Mouse (Mus musculus) heart, embryonic 11.5 days (tissue): ENCODE measurements around the gene Ppp1r21. TPM values are rescaled to one million over a fixed set of nuclear protein-coding genes. Genes with fewer than 3 reads are reported as not detected.

ENCODE experiments used
- ATAC-seq: fragments of 200-750 bp; cut with Nextera tagmentation; replicated peaks from 2 replicates; pipeline ENCODE4 v1.8.0; 2017; ENCODE audit warnings: moderate library complexity; ENCODE audit not compliant: insufficient number of reproducible peaks, low FRiP score, low TSS enrichment
- H3K27ac ChIP-seq: fragments of 300-500 bp; sonication (generic); 2 replicates; pipeline ENCODE4 v1.5.1; 2014; ENCODE audit warnings: mild to moderate bottlenecking, low read depth, low read length
- H3K27me3 ChIP-seq: fragments of 300-500 bp; sonication (generic); 2 replicates; pipeline ENCODE4 v1.6.1; 2014; ENCODE audit warnings: mild to moderate bottlenecking, low read length, mixed read lengths; ENCODE audit not compliant: control insufficient read depth, insufficient read depth
- H3K36me3 ChIP-seq: fragments of 300-500 bp; sonication (generic); 2 replicates; pipeline ENCODE4 v1.6.1; 2014; ENCODE audit warnings: mild to moderate bottlenecking, low read length, moderate library complexity, mixed read lengths; ENCODE audit not compliant: control insufficient read depth, insufficient read depth
- H3K4me1 ChIP-seq: fragments of 300-500 bp; sonication (generic); 2 replicates; pipeline ENCODE4 v1.6.1; 2014; ENCODE audit warnings: low read length; ENCODE audit not compliant: control insufficient read depth, insufficient read depth
- H3K4me2 ChIP-seq: fragments of 300-500 bp; sonication (generic); 2 replicates; pipeline ENCODE4 v1.6.1; 2014; ENCODE audit warnings: mild to moderate bottlenecking, moderate library complexity
- H3K4me3 ChIP-seq: fragments of 300-500 bp; sonication (generic); 2 replicates; pipeline ENCODE4 v1.5.1; 2014; ENCODE audit warnings: low read depth, low read length
- H3K9ac ChIP-seq: fragments of 300-500 bp; sonication (generic); 2 replicates; pipeline ENCODE4 v1.6.1; 2014; ENCODE audit warnings: mild to moderate bottlenecking, low read depth, low read length, moderate library complexity
- H3K9me3 ChIP-seq: fragments of 300-500 bp; sonication (generic); replicated peaks from 2 replicates; pipeline ENCODE4 v1.6.1; 2016; ENCODE audit warnings: low read length; ENCODE audit not compliant: control insufficient read depth
- WGBS: fragments of 180-500 bp; shearing (Covaris S2); extraction: QIAGEN DNeasy Blood & Tissue Kit; methylation state at CpG from one replicate; pipeline ENCODE4 v1.1.7; 2014; ENCODE audit not compliant: insufficient replicate concordance; 5-methylcytosine and 5-hydroxymethylcytosine counted together
- polyA plus RNA-seq: library from polyadenylated mRNA; unstranded; fragments of >200 nt; fragmentation: Nextera tagmentation; extraction: Ambion mirVana; gene quantifications from 2 replicates; pipeline ENCODE4 v1.2.1, GENCODE M21; 2014

Ppp1r21 gene
- polyA plus RNA-seq, 1 experiment from 2014 or later: 15.9 TPM

DNA sequence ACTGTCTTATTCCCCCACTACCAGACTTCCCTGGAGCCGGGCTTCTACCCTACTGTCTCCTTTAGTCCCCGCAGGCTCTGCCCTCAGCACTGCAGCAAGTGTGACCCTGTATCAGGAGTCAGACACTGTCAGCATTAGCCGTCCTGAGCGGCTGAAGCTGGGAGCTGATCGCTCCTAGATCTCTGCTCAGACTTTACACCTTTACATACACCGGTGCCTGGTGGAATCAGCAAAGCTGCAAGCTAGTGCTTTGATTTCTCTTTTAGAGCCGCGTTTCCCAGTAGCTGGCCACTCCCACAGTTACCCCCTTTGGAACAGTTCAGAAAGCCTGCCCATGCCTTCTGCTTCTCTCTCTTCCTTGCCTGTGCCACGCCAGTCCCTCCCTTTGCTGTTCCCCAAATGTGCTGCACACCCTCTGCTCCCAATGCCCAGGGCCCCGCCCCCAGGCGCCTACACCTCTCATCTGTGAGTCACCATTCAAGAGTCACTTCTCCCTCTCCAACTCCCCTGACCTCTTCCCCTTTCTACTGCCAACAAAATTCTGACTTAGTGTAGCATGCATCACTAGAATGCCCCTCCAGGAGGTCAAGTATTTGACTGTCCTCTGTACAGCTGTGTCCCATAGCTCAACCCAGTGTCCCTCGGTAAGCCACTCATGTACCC is 20.9 kb upstream of the Ppp1r21 start:
- peak overlapping the region; percentile 55 for H3K4me2 ChIP-seq
- H3K9ac ChIP-seq: peak overlapping the region; percentile 52
- no peaks in the 10 kb centered on the region for H3K9me3 ChIP-seq
- H3K27ac ChIP-seq: no peak overlapping the region
- H3K4me1 ChIP-seq: peaks cover 10% of the 10 kb centered on the region; the same call in 1 of the 2 replicates
- peak; percentile 52; the same call in 1 of the 2 replicates for ATAC-seq
- no peaks in the 10 kb centered on the region for H3K36me3 ChIP-seq
- 25% methylated on average over 12 of the region's 12 CpGs for WGBS
- H3K27me3 ChIP-seq: no peaks in the 10 kb centered on the region
- H3K4me3 ChIP-seq: 0 out of 2 replicates have a peak overlapping the region, but pooled peaks have one; percentile 18

- no peak overlapping the region for H3K27ac ChIP-seq
- H3K9me3 ChIP-seq: no peaks in the 10 kb centered on the region
- no peak overlapping the region for H3K9ac ChIP-seq
- ATAC-seq: no peak
- no peaks in the 10 kb centered on the region for H3K27me3 ChIP-seq
- WGBS: 73% methylated on average over 3 of the region's 3 CpGs
- peaks cover 10% of the 10 kb centered on the region; the same call in 1 of the 2 replicates for H3K4me1 ChIP-seq
- no peak overlapping the region for H3K4me2 ChIP-seq
- H3K36me3 ChIP-seq: no peaks in the 10 kb centered on the region
- no peak overlapping the region for H3K4me3 ChIP-seq
Observed at GRCm38 (mm10) chr17:88509999-88510398, 19.9 kb upstream of the Ppp1r21 start.

- Histone ChIP-seq H3K27me3 (no peaks in the 10 kb centered on the region), H3K36me3 (no peaks in the 10 kb centered on the region), H3K4me2 (no peak overlapping the region), H3K4me1 (0 out of 2 replicates have a peak, but pooled peaks cover 6% of the 10 kb centered on the region), H3K27ac (no peak overlapping the region), H3K9ac (no peak overlapping the region), H3K9me3 (no peaks in the 10 kb centered on the region), H3K4me3 (no peak overlapping the region)
- ATAC-seq: no peak
- 19% methylated on average over 10 of the region's 10 CpGs for WGBS
Observed at GRCm38 (mm10) chr17:88511095-88511551, 18.8 kb upstream of the Ppp1r21 start.

- 74% methylated on average over 7 of the region's 7 CpGs for WGBS
- Histone ChIP-seq H3K9ac (no peak overlapping the region), H3K36me3 (no peaks in the 10 kb centered on the region), H3K9me3 (no peaks in the 10 kb centered on the region), H3K4me2 (no peak overlapping the region), H3K27me3 (no peaks in the 10 kb centered on the region), H3K4me3 (no peak overlapping the region), H3K4me1 (no peaks in the 10 kb centered on the region), H3K27ac (no peak overlapping the region)
- no peak for ATAC-seq
Observed at GRCm38 (mm10) chr17:88516477-88516876, 13.4 kb upstream of the Ppp1r21 start.

DNA sequence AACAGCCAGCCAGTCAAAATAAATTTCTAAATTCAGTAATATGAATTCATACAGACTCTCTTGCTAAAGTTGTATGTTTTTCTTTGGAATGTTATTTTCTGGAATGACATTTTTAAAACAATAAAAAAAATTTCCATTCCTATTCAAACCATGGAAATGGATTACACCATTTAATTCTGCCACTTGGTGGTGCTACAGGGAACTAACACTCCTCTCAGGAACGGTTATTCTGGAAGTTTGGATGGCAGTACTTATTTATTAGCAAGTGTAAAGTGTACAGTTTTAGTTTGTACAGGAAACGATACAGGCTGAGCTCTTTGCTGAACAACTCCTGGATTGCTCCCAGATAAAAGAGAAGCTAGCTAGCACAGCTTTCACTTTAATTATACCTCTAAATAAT is 2.1 kb upstream of the Ppp1r21 start:
- H3K27ac ChIP-seq: no peak overlapping the region
- H3K4me1 ChIP-seq: no peaks in the 10 kb centered on the region; the same call in 1 of the 2 replicates
- no peak overlapping the region for H3K4me2 ChIP-seq
- H3K9ac ChIP-seq: no peak overlapping the region
- WGBS: 49% methylated on average over 2 of the region's 2 CpGs
- no peak overlapping the region for H3K4me3 ChIP-seq
- no peaks in the 10 kb centered on the region for H3K27me3 ChIP-seq
- ATAC-seq: no peak
- H3K9me3 ChIP-seq: no peaks in the 10 kb centered on the region
- H3K36me3 ChIP-seq: no peaks in the 10 kb centered on the region

- Histone ChIP-seq H3K36me3 (no peaks in the 10 kb centered on the region), H3K4me2 (peak overlapping the region; percentile 79), H3K9me3 (no peaks in the 10 kb centered on the region), H3K27me3 (no peaks in the 10 kb centered on the region), H3K9ac (peak overlapping the region; percentile 73), H3K4me3 (peak overlapping the region; percentile 67), H3K27ac (0 out of 2 replicates have a peak overlapping the region, but pooled peaks have one; percentile 5), H3K4me1 (no peaks in the 10 kb centered on the region; the same call in 1 of the 2 replicates)
- 2% methylated on average over 12 of the region's 14 CpGs for WGBS
- peak; percentile 74 for ATAC-seq
Observed at GRCm38 (mm10) chr17:88530236-88530619, 310 bp downstream of the Ppp1r21 start.

GRCm38 (mm10) chr17:88530667-88531066 is 749 bp downstream of the Ppp1r21 start:
- 14% methylated on average over 11 of the region's 11 CpGs for WGBS
- Histone ChIP-seq H3K9ac (peak overlapping the region; percentile 73), H3K4me3 (peak overlapping the region; percentile 67), H3K9me3 (no peaks in the 10 kb centered on the region), H3K4me2 (peak overlapping the region; percentile 79), H3K27me3 (no peaks in the 10 kb centered on the region), H3K4me1 (no peaks in the 10 kb centered on the region; the same call in 1 of the 2 replicates), H3K27ac (0 out of 2 replicates have a peak overlapping the region, but pooled peaks have one; percentile 5), H3K36me3 (no peaks in the 10 kb centered on the region)
- no peak for ATAC-seq

DNA sequence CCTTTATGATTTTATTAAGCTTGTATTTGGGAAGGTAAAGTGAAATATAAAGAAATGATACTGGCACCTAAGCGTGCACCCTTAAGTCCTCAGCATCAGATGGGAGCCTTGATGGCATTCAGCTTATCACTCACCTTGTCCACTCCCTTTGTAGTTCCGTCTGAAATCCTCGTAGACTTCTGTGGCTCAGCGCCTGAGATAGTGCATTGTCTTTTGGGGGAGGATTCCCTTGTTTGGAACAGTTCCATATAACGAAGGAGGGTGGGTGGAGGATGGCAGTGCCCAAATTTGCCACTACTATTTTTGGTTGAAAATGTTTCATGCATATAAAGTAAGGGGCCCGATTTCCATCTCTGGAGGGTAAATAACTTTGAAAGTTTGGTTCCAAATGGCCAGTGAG is 1.3 kb downstream of the Ppp1r21 start:
- 53% methylated on average over 6 of the region's 6 CpGs for WGBS
- no peaks in the 10 kb centered on the region; the same call in 1 of the 2 replicates for H3K4me1 ChIP-seq
- H3K36me3 ChIP-seq: no peaks in the 10 kb centered on the region
- ATAC-seq: no peak
- no peak overlapping the region for H3K9ac ChIP-seq
- no peaks in the 10 kb centered on the region for H3K9me3 ChIP-seq
- no peaks in the 10 kb centered on the region for H3K27me3 ChIP-seq
- H3K4me2 ChIP-seq: no peak overlapping the region; the same call in 1 of the 2 replicates
- no peak overlapping the region for H3K27ac ChIP-seq
- no peak overlapping the region; the same call in 1 of the 2 replicates for H3K4me3 ChIP-seq
